Mouse (Mus musculus) MEL (cell line): ENCODE results near the gene Adam33. TPM values are rescaled to one million over a fixed set of nuclear protein-coding genes. Genes with fewer than 3 reads are reported as not detected.
"Not testable (repeated sequence)": the region's sequence is repeated elsewhere in the genome, so short reads cannot be mapped to it uniquely, and the experiment has no call there.

Experiments
- DNase-seq: peaks from one replicate; pipeline ENCODE4 v3.0.0; 2011; ENCODE audit warnings: low read depth, low spot score
- H3K27ac ChIP-seq: 2 replicates; pipeline ENCODE4 v1.5.1; 2012; ENCODE audit warnings: low read depth, mild to moderate bottlenecking, control low read depth, low read length, moderate library complexity; ENCODE audit not compliant: control insufficient read depth
- H3K27me3 ChIP-seq, 2 experiments: fragments of 150-350 bp in 1 of 2; sonication (generic) in 1 of 2; 2 replicates each; pipeline ENCODE4 v1.6.1; 2012; ENCODE audit warnings: low read length in 2 of 2, mild to moderate bottlenecking in 2 of 2, improper control_type of control experiment in 1 of 2, moderate library complexity in 1 of 2; ENCODE audit not compliant: insufficient read depth in 2 of 2, control insufficient read depth in 1 of 2
- H3K36me3 ChIP-seq, 2 experiments: 2 replicates each; pipeline ENCODE4 v1.6.1; 2012 to 2014; ENCODE audit warnings: low read length in 2 of 2, improper control_type of control experiment in 1 of 2, inconsistent platforms in 1 of 2, mild to moderate bottlenecking in 1 of 2; ENCODE audit not compliant: insufficient read depth in 2 of 2, control insufficient read depth in 1 of 2
- H3K4me1 ChIP-seq, 2 experiments: fragments of 150-350 bp in 1 of 2; sonication (generic) in 1 of 2; 2 replicates each; pipeline ENCODE4 v1.6.1; 2012; ENCODE audit warnings: low read length in 2 of 2, improper control_type of control experiment in 1 of 2, mild to moderate bottlenecking in 1 of 2; ENCODE audit not compliant: insufficient read depth in 2 of 2, control insufficient read depth in 1 of 2
- H3K4me3 ChIP-seq, 2 experiments: fragments of 150-350 bp in 1 of 2; sonication (generic) in 1 of 2; 2 replicates each; pipeline ENCODE4 v1.5.1; 2012; ENCODE audit warnings: low read depth in 2 of 2, low read length in 2 of 2, mild to moderate bottlenecking in 2 of 2, moderate library complexity in 2 of 2, control low read depth in 1 of 2, improper control_type of control experiment in 1 of 2; ENCODE audit not compliant: control insufficient read depth in 1 of 2, insufficient read depth in 1 of 2
- H3K79me2 ChIP-seq: 2 replicates; pipeline ENCODE4 v1.6.1; 2012; ENCODE audit warnings: mild to moderate bottlenecking, low read length, moderate library complexity; ENCODE audit not compliant: control insufficient read depth, poor library complexity, insufficient read depth
- H3K9ac ChIP-seq: 2 replicates; pipeline ENCODE4 v1.6.1; 2012; ENCODE audit warnings: low read depth, mild to moderate bottlenecking, control low read depth, low read length, moderate library complexity; ENCODE audit not compliant: control insufficient read depth, poor library complexity, severe bottlenecking
- H3K9me3 ChIP-seq: fragments of 150-350 bp; sonication (generic); replicated peaks from 2 replicates; pipeline ENCODE4 v1.6.1; 2012; ENCODE audit warnings: mild to moderate bottlenecking, low read length, improper control_type of control experiment, moderate library complexity; ENCODE audit not compliant: insufficient read depth
- CHD1 ChIP-seq: IDR thresholded peaks from 2 replicates; pipeline ENCODE4 v1.6.1; 2012; ENCODE audit warnings: low read depth, mild to moderate bottlenecking, inconsistent platforms, low read length, improper control_type of control experiment
- ELF1 ChIP-seq: IDR thresholded peaks from 2 replicates; pipeline ENCODE4 v1.6.1; 2014; ENCODE audit warnings: low read depth, mild to moderate bottlenecking, inconsistent platforms, low read length, improper control_type of control experiment, moderate library complexity
- GATA1 ChIP-seq: IDR thresholded peaks from 2 replicates; pipeline ENCODE4 v1.6.1; 2011; ENCODE audit warnings: low read depth, low read length, improper control_type of control experiment
- HCFC1 ChIP-seq: IDR thresholded peaks from 2 replicates; pipeline ENCODE4 v1.6.1; 2012; ENCODE audit warnings: low read depth, mild to moderate bottlenecking, inconsistent platforms, low read length, improper control_type of control experiment, moderate library complexity
- MAZ ChIP-seq: IDR thresholded peaks from 2 replicates; pipeline ENCODE4 v1.6.1; 2012; ENCODE audit warnings: low read depth, mild to moderate bottlenecking, inconsistent platforms, low read length, improper control_type of control experiment
- MYB ChIP-seq: IDR thresholded peaks from 2 replicates; pipeline ENCODE4 v1.6.1; 2011; ENCODE audit warnings: mild to moderate bottlenecking, low read depth, low read length, improper control_type of control experiment
- NRF1 ChIP-seq: IDR thresholded peaks from 2 replicates; pipeline ENCODE4 v1.6.1; 2014; ENCODE audit warnings: low read depth, mild to moderate bottlenecking, inconsistent platforms, low read length, improper control_type of control experiment, moderate library complexity; ENCODE audit not compliant: poor library complexity, insufficient read depth, severe bottlenecking
- RAD21 ChIP-seq: IDR thresholded peaks from 2 replicates; pipeline ENCODE4 v1.6.1; 2011; ENCODE audit warnings: mild to moderate bottlenecking, low read depth, low read length, improper control_type of control experiment
- SMC3 ChIP-seq: IDR thresholded peaks from 2 replicates; pipeline ENCODE4 v1.6.1; 2011; ENCODE audit warnings: low read depth, low read length, improper control_type of control experiment
- TAL1 ChIP-seq: IDR thresholded peaks from 2 replicates; pipeline ENCODE4 v1.6.1; 2012; ENCODE audit warnings: mild to moderate bottlenecking, inconsistent platforms, low read length, moderate library complexity, mixed read lengths
- TCF12 ChIP-seq: IDR thresholded peaks from 2 replicates; pipeline ENCODE4 v1.6.1; 2014; ENCODE audit warnings: low read depth, mild to moderate bottlenecking, inconsistent platforms, low read length, improper control_type of control experiment, moderate library complexity
- UBTF ChIP-seq: IDR thresholded peaks from 2 replicates; pipeline ENCODE4 v1.6.1; 2012; ENCODE audit warnings: low read depth, mild to moderate bottlenecking, inconsistent platforms, low read length, improper control_type of control experiment, moderate library complexity, borderline replicate concordance; ENCODE audit not compliant: insufficient read depth
- ZKSCAN1 ChIP-seq: IDR thresholded peaks from 2 replicates; pipeline ENCODE4 v1.6.1; 2012; ENCODE audit warnings: low read depth, mild to moderate bottlenecking, inconsistent platforms, low read length, improper control_type of control experiment, moderate library complexity
- polyA plus RNA-seq, 2 experiments: library from polyadenylated mRNA; stranded (reverse) in 1 of 2; unstranded in 1 of 2; fragments of >175 nt in 1 of 2; fragments of >200 nt in 1 of 2; gene quantifications; 2 replicates each; pipeline versions ENCODE4 v1.2.1 to v1.2.4; 2012; ENCODE audit warnings: low replicate concordance in 2 of 2, low read depth in 1 of 2; ENCODE audit not compliant: insufficient read length in 2 of 2, insufficient read depth in 1 of 2, missing spikeins in 1 of 2
- total RNA-seq: library from RNA; depleted of rRNA; stranded (reverse); fragments of 300-350 nt; gene quantifications from 2 replicates; pipeline ENCODE4 v1.2.3, GENCODE M21; 2012

The Adam33 gene
- total and polyA plus RNA-seq, 3 experiments = 0.12 to 0.28 TPM; not detected in 1

- not testable (repeated sequence) for H3K4me3 ChIP-seq, H3K9ac ChIP-seq, H3K4me1 ChIP-seq, H3K79me2 ChIP-seq, H3K36me3 ChIP-seq, H3K27ac ChIP-seq, H3K9me3 ChIP-seq
- 0 out of 2 replicates have a peak, but pooled peaks have one; percentile 15 for TF ChIP-seq TCF12
- TF ChIP-seq, all 39 proteins: peak for 1; not testable (repeated sequence) for 38
- H3K27me3 ChIP-seq, DNase-seq: not testable (repeated sequence)
Observed at GRCm38 (mm10) chr2:131031406-131031805, 32.2 kb downstream of the Adam33 start.

DNA sequence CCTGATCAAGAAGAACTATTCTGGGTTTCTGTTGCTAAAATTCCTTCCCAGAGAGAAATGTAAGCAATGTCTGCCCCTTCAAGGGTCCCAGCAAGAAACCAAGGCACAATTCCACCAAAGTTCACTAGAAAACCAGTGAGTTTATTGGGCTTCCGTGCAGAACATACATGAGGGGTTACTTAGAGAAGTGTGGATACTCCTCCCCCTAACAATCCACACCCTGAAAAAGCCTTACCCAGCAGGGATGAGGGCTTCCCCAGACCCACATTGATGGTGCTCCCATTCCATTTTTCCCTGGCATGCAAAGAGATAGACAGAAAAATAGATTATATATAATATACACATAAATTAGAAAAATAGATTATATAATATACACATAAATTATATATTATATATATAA is 32.6 kb downstream of the Adam33 start:
- Histone ChIP-seq H3K27me3 (no peaks in the 10 kb centered on the region), H3K4me1 (0 out of 4 replicates have a peak, but pooled peaks cover 0 to 3% of the 10 kb centered on the region in 2 experiments), H3K27ac (no peak overlapping the region), H3K9ac (no peak overlapping the region), H3K4me3 (no peak overlapping the region), H3K36me3 (no peaks in the 10 kb centered on the region; a peak in 1 of 4 replicates), H3K79me2 (no peaks in the 10 kb centered on the region), H3K9me3 (no peaks in the 10 kb centered on the region)
- TF ChIP-seq TCF12 (no peak), TAL1 (no peak), NRF1 (no peak), UBTF (no peak), GATA1 (no peak), MAZ (no peak), SMC3 (no peak), RAD21 (no peak), ELF1 (no peak), CHD1 (no peak), ZKSCAN1 (no peak)
- DNase-seq = no peak

DNA sequence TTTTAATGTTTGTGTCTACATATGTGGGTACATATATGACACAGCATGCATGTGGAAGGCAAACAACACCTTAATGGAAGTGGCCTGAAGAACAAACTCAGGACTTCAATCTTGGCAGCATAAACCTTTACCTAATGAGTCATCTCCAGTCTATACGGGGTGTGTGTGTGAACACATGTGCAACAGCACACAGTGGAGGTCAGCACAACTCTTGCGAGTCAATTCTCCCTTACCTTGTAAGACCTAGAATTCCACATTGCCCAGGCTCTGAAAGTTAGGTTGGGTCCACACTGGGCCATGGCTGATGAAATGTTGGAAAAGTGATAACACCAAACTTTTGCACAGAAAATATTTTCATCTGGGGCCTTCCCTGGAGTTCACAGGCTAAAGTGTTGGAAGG is 33.1 kb downstream of the Adam33 start:
- H3K4me1 ChIP-seq = 0 out of 4 replicates have a peak, but pooled peaks cover 0 to 3% of the 10 kb centered on the region in 2 experiments
- no peak for DNase-seq
- H3K27me3 ChIP-seq = no peaks in the 10 kb centered on the region
- no peak overlapping the region for H3K4me3 ChIP-seq
- TF ChIP-seq HCFC1 (no peak), MYB (no peak)
- H3K9ac ChIP-seq = no peak overlapping the region
- no peaks in the 10 kb centered on the region; a peak in 1 of 4 replicates for H3K36me3 ChIP-seq
- H3K9me3 ChIP-seq = no peaks in the 10 kb centered on the region
- no peaks in the 10 kb centered on the region for H3K79me2 ChIP-seq
- H3K27ac ChIP-seq = no peak overlapping the region
